Mouse (Mus musculus) lung, adult 2 months (tissue): ENCODE measurements at regions not wholly inside any gene's neighbourhood (a gene's known extent, or its start where the extent isn't known, plus 50 kb on each side); places are given as distances from the start of the nearest gene placed in this dataset.

Experiments used
- CTCF ChIP-seq: fragments of 200-500 bp; IDR thresholded peaks from 2 replicates; pipeline ENCODE4 v1.5.1; 2011; ENCODE audit warnings: mild to moderate bottlenecking, low read length, control low read depth; ENCODE audit not compliant: insufficient read depth
- POLR2A ChIP-seq: fragments of 200-500 bp; IDR thresholded peaks from 2 replicates; pipeline ENCODE4 v1.6.1; 2011; ENCODE audit warnings: low read depth, mild to moderate bottlenecking, control low read depth, low read length, borderline replicate concordance; ENCODE audit errors: extremely low read depth

DNA sequence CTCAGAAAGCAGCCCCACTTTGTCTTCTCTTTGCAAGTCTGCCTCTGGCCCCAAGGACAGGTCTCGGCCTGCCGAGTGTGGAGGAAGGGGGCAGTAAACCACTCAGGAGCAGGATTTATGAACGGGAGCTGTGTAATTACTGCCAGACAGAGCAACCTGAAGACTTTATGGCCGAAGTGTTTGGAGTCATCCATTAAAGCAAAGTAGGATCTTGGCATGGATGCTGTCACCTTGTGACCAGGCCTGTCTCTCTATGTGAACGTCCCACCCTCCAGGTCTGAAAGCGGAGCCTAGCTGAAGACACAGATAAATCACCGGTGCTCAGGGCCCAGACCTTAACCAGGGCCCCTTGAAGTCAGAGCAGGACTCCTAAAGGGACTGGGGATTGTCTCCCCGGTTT lies 190.8 kb downstream of the Plpp3 start:
- no peak for TF ChIP-seq CTCF
- no peak for TF ChIP-seq POLR2A
